Mouse (Mus musculus): ENCODE data around the gene Gm5169. TPM values are rescaled to one million over a fixed set of nuclear protein-coding genes. Genes with fewer than 3 reads are reported as not detected.
"Not testable (repeated sequence)": the region's sequence is repeated elsewhere in the genome, so short reads cannot be mapped to it uniquely, and the experiment has no call there.

The Gm5169 gene
- total RNA-seq (2021) = not detected
- long read RNA-seq, experiment 1 = 0 reads
- long read RNA-seq, experiment 2 = 0 reads

GRCm38 (mm10) chrX:25301355-25301754 lies at the start of gene Gm5169:
Gm5169 (minus strand) TSS chrX:25301455.
- not testable (repeated sequence) for DNase-seq (ENCODE audit: low spot score in 2 of 2)

GRCm38 (mm10) chrX:25347424-25347823 lies 46.2 kb upstream of the Gm5169 start:
- DNase-seq (ENCODE audit: low spot score in 2 of 2) = not testable (repeated sequence)

Measured in layer of hippocampus, postnatal 14 days (tissue).